Mouse (Mus musculus) embryonic facial prominence, embryonic 12.5 days (tissue): Measurements from ENCODE around the gene Defa23. TPM values are rescaled to one million over a fixed set of nuclear protein-coding genes. Genes with fewer than 3 reads are reported as not detected.
"Not testable (repeated sequence)": the region's sequence is repeated elsewhere in the genome, so short reads cannot be mapped to it uniquely, and the experiment has no call there.

ENCODE experiments used
- ATAC-seq: fragments of 200-750 bp; cut with Nextera tagmentation; 2 replicates; pipeline ENCODE4 v1.8.0; 2017; ENCODE audit not compliant: insufficient number of reproducible peaks, insufficient read depth, low FRiP score, low TSS enrichment
- H3K27ac ChIP-seq: fragments of 300-500 bp; sonication (generic); 2 replicates; pipeline ENCODE4 v1.5.1; 2016; ENCODE audit warnings: mild to moderate bottlenecking
- H3K27me3 ChIP-seq: fragments of 300-500 bp; sonication (generic); 2 replicates; pipeline ENCODE4 v1.6.1; 2016; ENCODE audit warnings: mild to moderate bottlenecking, moderate library complexity
- H3K36me3 ChIP-seq: fragments of 300-500 bp; sonication (generic); 2 replicates; pipeline ENCODE4 v1.6.1; 2016; ENCODE audit warnings: mild to moderate bottlenecking
- H3K4me1 ChIP-seq: fragments of 300-500 bp; sonication (generic); 2 replicates; pipeline ENCODE4 v1.6.1; 2016
- H3K4me2 ChIP-seq: fragments of 300-500 bp; sonication (generic); replicated peaks from 2 replicates; pipeline ENCODE4 v1.6.1; 2016; ENCODE audit warnings: mild to moderate bottlenecking, moderate library complexity
- H3K4me3 ChIP-seq: fragments of 300-500 bp; sonication (generic); 2 replicates; pipeline ENCODE4 v1.5.1; 2016; ENCODE audit warnings: mild to moderate bottlenecking
- H3K9ac ChIP-seq: fragments of 300-500 bp; sonication (generic); 2 replicates; pipeline ENCODE4 v1.6.1; 2016; ENCODE audit warnings: mild to moderate bottlenecking, moderate library complexity
- H3K9me3 ChIP-seq: fragments of 300-500 bp; sonication (generic); 2 replicates; pipeline ENCODE4 v1.6.1; 2016; ENCODE audit warnings: mild to moderate bottlenecking, moderate library complexity
- WGBS: fragments of 180-500 bp; shearing (Covaris S2); methylation state at CpG from one replicate; pipeline ENCODE4 v1.1.7; 2016; 5-methylcytosine and 5-hydroxymethylcytosine counted together
- polyA plus RNA-seq: library from polyadenylated mRNA; unstranded; fragments of >200 nt; fragmentation: Nextera tagmentation; extraction: Ambion mirVana; gene quantifications from 2 replicates; pipeline ENCODE4 v1.2.1, GENCODE M21; 2016

The Defa23 gene
- polyA plus RNA-seq, result not detected in 2 replicates

DNA sequence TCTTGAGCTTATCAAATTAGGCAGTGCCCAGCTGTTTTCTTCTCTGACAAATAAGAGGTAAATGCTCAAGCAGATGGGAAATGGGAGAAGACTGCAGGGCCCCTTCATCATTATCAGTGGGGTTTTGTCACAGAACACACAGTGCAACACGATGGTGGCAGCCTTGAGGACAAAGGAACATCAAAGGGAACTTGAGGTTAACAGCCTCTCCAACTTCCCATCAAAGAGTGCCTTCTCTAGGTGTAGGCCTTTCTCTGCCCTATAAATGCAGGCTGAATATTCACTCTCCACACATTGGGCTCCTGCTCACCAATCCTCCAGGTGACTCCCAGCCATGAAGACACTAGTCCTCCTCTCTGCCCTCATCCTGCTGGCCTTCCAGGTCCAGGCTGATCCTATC lies at the start of gene Defa23:
Gene Defa23, plus strand, starts transcription at position 301 of the 400 bp plus-strand sequence.
- H3K4me3 ChIP-seq, H3K9me3 ChIP-seq, H3K27ac ChIP-seq, H3K4me1 ChIP-seq, H3K4me2 ChIP-seq, H3K27me3 ChIP-seq, ATAC-seq, H3K36me3 ChIP-seq, H3K9ac ChIP-seq: not testable (repeated sequence)
- WGBS, result no CpG with 5 or more reads among the region's 1 CpGs

DNA sequence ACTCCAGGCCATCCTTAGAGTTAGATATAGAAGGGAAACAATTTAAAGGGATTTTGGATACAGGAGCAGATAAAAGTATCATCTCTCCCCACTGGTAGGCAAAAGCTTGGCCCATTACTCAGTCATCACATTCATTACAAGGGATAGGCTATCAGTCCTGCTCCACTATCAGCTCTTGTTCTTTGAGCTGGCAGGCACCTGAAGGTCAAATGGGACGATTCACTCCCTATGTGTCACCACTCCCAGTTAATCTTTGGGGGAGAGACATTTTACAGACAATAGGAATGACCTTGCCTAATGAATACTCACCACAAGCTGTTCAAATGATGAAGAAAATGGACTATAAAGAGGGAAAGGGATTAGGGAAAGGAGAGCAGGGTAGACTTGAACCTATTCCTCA lies 48.0 kb upstream of the Defa23 start:
- Histone ChIP-seq H3K4me3 (no peak overlapping the region), H3K9ac (no peak overlapping the region), H3K36me3 (no peaks in the 10 kb centered on the region), H3K27me3 (no peaks in the 10 kb centered on the region), H3K4me2 (no peak overlapping the region), H3K4me1 (no peaks in the 10 kb centered on the region), H3K27ac (no peak overlapping the region), H3K9me3 (peaks cover 8% of the 10 kb centered on the region; the same call in 1 of the 2 replicates)
- WGBS, result 31% methylated on average over 1 of the region's 1 CpGs
- no peak for ATAC-seq

DNA sequence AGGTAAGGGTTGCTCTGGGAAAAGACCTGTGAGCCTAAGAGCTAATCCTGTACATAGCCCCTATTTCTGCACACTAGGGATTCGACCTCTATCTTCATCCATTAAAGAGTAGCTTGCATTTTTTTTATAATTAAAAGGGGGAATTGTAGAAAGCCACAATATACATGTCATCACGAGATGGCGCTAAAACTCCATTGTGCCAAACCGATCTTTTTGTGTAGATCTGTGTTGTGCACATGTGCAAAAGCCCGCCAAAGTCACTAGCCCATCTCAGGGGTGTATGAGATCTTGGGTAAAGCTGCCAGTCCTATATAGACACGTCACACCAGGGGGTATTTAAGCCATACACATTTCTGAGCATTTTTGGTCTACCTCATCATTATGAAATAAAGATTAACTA lies 46.3 kb upstream of the Defa23 start:
- H3K36me3 ChIP-seq, H3K9me3 ChIP-seq, H3K27me3 ChIP-seq, ATAC-seq, H3K4me1 ChIP-seq, H3K27ac ChIP-seq, H3K4me3 ChIP-seq, H3K9ac ChIP-seq, H3K4me2 ChIP-seq: not testable (repeated sequence)
- 44% methylated on average over 6 of the region's 6 CpGs for WGBS

- H3K4me2 ChIP-seq, ATAC-seq, H3K9me3 ChIP-seq, H3K4me1 ChIP-seq, H3K4me3 ChIP-seq, H3K36me3 ChIP-seq, H3K27me3 ChIP-seq, H3K27ac ChIP-seq, H3K9ac ChIP-seq: not testable (repeated sequence)
- WGBS, result 71% methylated on average over 1 of the region's 1 CpGs
These were observed 44.3 kb upstream of the Defa23 start for GRCm38 (mm10) chr8:21010548-21010947.

DNA sequence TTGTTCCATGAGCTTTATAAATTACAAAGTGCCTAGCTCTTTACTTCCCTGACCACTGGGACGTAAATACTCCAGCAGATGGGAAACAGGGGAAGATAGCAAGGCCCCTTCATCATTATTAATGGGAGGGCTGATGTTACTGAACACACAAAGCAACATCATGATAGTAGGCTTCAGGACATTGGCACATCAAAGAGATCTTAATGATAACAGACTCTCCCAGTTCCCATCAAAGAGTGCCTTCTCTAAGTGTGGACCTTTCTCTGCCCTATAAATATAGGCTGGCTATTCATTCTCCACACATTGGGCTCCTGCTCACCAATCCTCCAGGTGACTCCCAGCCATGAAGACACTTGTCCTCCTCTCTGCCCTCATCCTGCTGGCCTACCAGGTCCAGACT lies 29.6 kb upstream of the Defa23 start, which contains the start of gene Defa21:
Gene Defa21, plus strand, starts transcription at position 301 of the 400 bp plus-strand sequence.
- WGBS, result no CpG with 5 or more reads among the region's 1 CpGs

GRCm38 (mm10) chr8:21064738-21065137 lies 9.9 kb downstream of the Defa23 start, which contains the start of gene Defa35:
TSS of gene Defa35 (plus strand) at chr8:21065038.
- H3K4me1 ChIP-seq, H3K27me3 ChIP-seq, H3K27ac ChIP-seq, H3K36me3 ChIP-seq, H3K9me3 ChIP-seq, ATAC-seq, H3K4me2 ChIP-seq, H3K4me3 ChIP-seq, H3K9ac ChIP-seq: not testable (repeated sequence)
- WGBS, result 71% methylated on average over 1 of the region's 1 CpGs

More for the DNA sequence above, 29.6 kb upstream of the Defa23 start, which contains the start of gene Defa21:
- not testable (repeated sequence) for H3K27me3 ChIP-seq, H3K9me3 ChIP-seq, H3K27ac ChIP-seq, H3K9ac ChIP-seq, H3K4me1 ChIP-seq, H3K4me2 ChIP-seq, ATAC-seq, H3K4me3 ChIP-seq, H3K36me3 ChIP-seq

GRCm38 (mm10) chr8:21084142-21084541 lies 29.3 kb downstream of the Defa23 start, which contains the start of gene Defa25:
TSS of gene Defa25 (plus strand) at chr8:21084442.
- not testable (repeated sequence) for H3K27ac ChIP-seq, H3K9ac ChIP-seq, ATAC-seq, H3K4me2 ChIP-seq, H3K4me3 ChIP-seq, H3K4me1 ChIP-seq, H3K9me3 ChIP-seq, H3K27me3 ChIP-seq, H3K36me3 ChIP-seq

DNA sequence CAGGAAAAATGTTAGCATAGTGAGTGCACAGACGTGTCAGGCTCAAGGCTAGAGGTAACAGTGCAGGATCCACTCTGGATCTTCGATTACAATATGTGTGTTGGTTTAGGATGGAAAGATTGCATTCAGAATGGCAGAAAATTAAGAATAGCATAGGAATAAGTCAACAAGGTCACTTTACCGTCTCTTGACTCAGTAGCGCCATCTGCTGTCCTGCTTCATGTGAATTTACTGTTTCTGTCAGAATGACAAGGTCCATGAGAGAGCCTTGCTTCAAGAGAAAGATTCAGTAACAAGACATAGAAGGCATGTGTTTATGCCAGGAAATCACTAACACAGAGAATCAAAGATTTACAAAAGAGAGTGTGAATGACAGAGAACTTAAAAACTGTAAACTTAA lies 38.3 kb downstream of the Defa23 start:
- no peak overlapping the region for H3K4me3 ChIP-seq
- 41% methylated on average over 4 of the region's 4 CpGs for WGBS
- no peaks in the 10 kb centered on the region for H3K36me3 ChIP-seq
- H3K9ac ChIP-seq, result no peak overlapping the region
- no peak overlapping the region for H3K4me2 ChIP-seq
- ATAC-seq, result no peak
- no peaks in the 10 kb centered on the region for H3K4me1 ChIP-seq
- H3K27ac ChIP-seq, result no peak overlapping the region
- H3K27me3 ChIP-seq, result no peaks in the 10 kb centered on the region
- H3K9me3 ChIP-seq, result no peaks in the 10 kb centered on the region

DNA sequence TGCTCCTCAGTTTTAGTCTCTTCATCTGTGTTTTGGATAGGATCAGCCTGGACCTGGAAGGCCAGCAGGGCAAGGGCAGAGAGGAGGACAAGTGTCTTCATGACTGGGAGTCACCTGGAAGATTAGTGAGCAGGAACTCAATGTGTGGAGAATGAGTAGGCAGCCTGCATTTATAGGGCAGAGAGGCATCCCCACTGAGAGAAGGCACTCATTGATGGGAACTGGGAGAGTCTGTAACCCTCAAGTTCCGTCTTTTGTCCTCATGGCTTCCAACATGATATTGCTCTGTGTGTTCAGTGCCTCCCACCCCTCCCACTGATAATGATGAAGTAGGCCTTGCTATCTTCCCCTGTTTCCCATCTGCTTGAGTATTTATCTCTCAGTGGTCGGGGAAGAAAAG lies 41.1 kb downstream of the Defa23 start, which contains the start of gene Gm14851:
Gene Gm14851, minus strand, starts transcription at position 101 of the 400 bp plus-strand sequence.
- H3K36me3 ChIP-seq, H3K4me2 ChIP-seq, H3K27ac ChIP-seq, H3K4me3 ChIP-seq, ATAC-seq, H3K9ac ChIP-seq, H3K4me1 ChIP-seq, H3K9me3 ChIP-seq, H3K27me3 ChIP-seq: not testable (repeated sequence)
- WGBS, result no CpG with 5 or more reads among the region's 2 CpGs

Other genes with a start within 250 kb of the Defa23 start
- not detected in 2 replicates for gene Defb33, start 162.4 kb upstream of the Defa23 start, polyA plus RNA-seq
- not detected in 2 replicates for gene Gm15056, start 152.4 kb upstream of the Defa23 start, polyA plus RNA-seq
- gene Gm6040, start 133.0 kb upstream of the Defa23 start, polyA plus RNA-seq, result not detected in 2 replicates
- not detected in 2 replicates for gene AY761185, start 110.3 kb upstream of the Defa23 start, polyA plus RNA-seq
- gene Defa21, start 29.5 kb upstream of the Defa23 start, polyA plus RNA-seq, result not detected in 2 replicates
- gene Defa35, start 10.0 kb downstream of the Defa23 start, polyA plus RNA-seq, result not detected in 2 replicates
- gene Defa25, start 29.4 kb downstream of the Defa23 start, polyA plus RNA-seq, result not detected in 2 replicates
- not detected in 2 replicates for gene Gm14851, start 41.0 kb downstream of the Defa23 start, polyA plus RNA-seq
- gene Defa30, start 79.6 kb downstream of the Defa23 start, polyA plus RNA-seq, result not detected in 2 replicates
- not detected in 2 replicates for gene Defa22, start 107.2 kb downstream of the Defa23 start, polyA plus RNA-seq
- not detected in 2 replicates for gene Defa31, start 136.6 kb downstream of the Defa23 start, polyA plus RNA-seq
- gene Gm15293, start 146.5 kb downstream of the Defa23 start, polyA plus RNA-seq, result not detected in 2 replicates
- not detected in 2 replicates for gene Gm15292, start 194.7 kb downstream of the Defa23 start, polyA plus RNA-seq